Mouse (Mus musculus) liver, embryonic 11.5 days (tissue): ENCODE data around the gene Slc9c1. TPM values are rescaled to one million over a fixed set of nuclear protein-coding genes. Genes with fewer than 3 reads are reported as not detected.

Source experiments
- ATAC-seq: fragments of 200-750 bp; cut with Nextera tagmentation; replicated peaks from 2 replicates; pipeline ENCODE4 v1.8.0; 2017; ENCODE audit warnings: moderate number of reproducible peaks, mild to moderate bottlenecking, moderate TSS enrichment, moderate library complexity; ENCODE audit not compliant: low FRiP score
- DNase-seq: peaks from one replicate; pipeline ENCODE4 v3.0.0-alpha.2; 2017; ENCODE audit warnings: low spot score
- H3K27ac ChIP-seq: fragments of 300-500 bp; sonication (generic); 2 replicates; pipeline ENCODE4 v1.5.1; 2014; ENCODE audit warnings: mild to moderate bottlenecking, low read depth, low read length, control low read depth
- H3K27me3 ChIP-seq: fragments of 300-500 bp; sonication (generic); replicated peaks from 2 replicates; pipeline ENCODE4 v1.6.1; 2014; ENCODE audit warnings: low read length, mixed read lengths; ENCODE audit not compliant: control insufficient read depth, insufficient read depth
- H3K36me3 ChIP-seq: fragments of 300-500 bp; sonication (generic); 2 replicates; pipeline ENCODE4 v1.6.1; 2014; ENCODE audit warnings: mild to moderate bottlenecking, low read length, moderate library complexity, mixed read lengths; ENCODE audit not compliant: control insufficient read depth, insufficient read depth
- H3K4me1 ChIP-seq: fragments of 300-500 bp; sonication (generic); replicated peaks from 2 replicates; pipeline ENCODE4 v1.6.1; 2014; ENCODE audit warnings: low read length, mixed read lengths; ENCODE audit not compliant: control insufficient read depth, insufficient read depth
- H3K4me2 ChIP-seq: fragments of 300-500 bp; sonication (generic); 2 replicates; pipeline ENCODE4 v1.6.1; 2014; ENCODE audit warnings: mild to moderate bottlenecking, control low read depth, moderate library complexity
- H3K4me3 ChIP-seq: fragments of 300-500 bp; sonication (generic); 2 replicates; pipeline ENCODE4 v1.5.1; 2014; ENCODE audit warnings: low read depth, low read length, control low read depth
- H3K9ac ChIP-seq: fragments of 300-500 bp; sonication (generic); 2 replicates; pipeline ENCODE4 v1.6.1; 2014; ENCODE audit warnings: low read depth, low read length, control low read depth
- H3K9me3 ChIP-seq: fragments of 300-500 bp; sonication (generic); 2 replicates; pipeline ENCODE4 v1.6.1; 2016; ENCODE audit warnings: low read length, inconsistent platforms, mixed read lengths; ENCODE audit not compliant: control insufficient read depth
- WGBS: fragments of 180-500 bp; shearing (Covaris S2); extraction: QIAGEN DNeasy Blood & Tissue Kit; methylation state at CpG from one replicate; pipeline ENCODE4 v1.1.7; 2014; 5-methylcytosine and 5-hydroxymethylcytosine counted together
- polyA plus RNA-seq: library from polyadenylated mRNA; unstranded; fragments of >200 nt; fragmentation: Nextera tagmentation; extraction: Ambion mirVana; gene quantifications from 2 replicates; pipeline ENCODE4 v1.2.1, GENCODE M21; 2014

Gene Slc9c1
- polyA plus RNA-seq, 1 experiment from 2014 or later = not detected

GRCm38 (mm10) chr16:45551579-45551978 is 16.5 kb downstream of the Slc9c1 start:
- no peak overlapping the region for H3K4me2 ChIP-seq
- no peak for ATAC-seq
- no peaks in the 10 kb centered on the region for H3K27me3 ChIP-seq
- no peaks in the 10 kb centered on the region for H3K9me3 ChIP-seq
- H3K9ac ChIP-seq = no peak overlapping the region
- no peak overlapping the region for H3K4me3 ChIP-seq
- WGBS = 66% methylated on average over 2 of the region's 2 CpGs
- no peaks in the 10 kb centered on the region for H3K4me1 ChIP-seq
- no peak for DNase-seq
- no peak overlapping the region for H3K27ac ChIP-seq
- no peaks in the 10 kb centered on the region for H3K36me3 ChIP-seq

- H3K4me3 ChIP-seq = no peak overlapping the region
- H3K4me1 ChIP-seq = no peaks in the 10 kb centered on the region
- no peak overlapping the region for H3K4me2 ChIP-seq
- ATAC-seq (no peak), DNase-seq (no peak)
- no peak overlapping the region for H3K27ac ChIP-seq
- no peaks in the 10 kb centered on the region for H3K27me3 ChIP-seq
- 46% methylated on average over 3 of the region's 3 CpGs for WGBS
- no peaks in the 10 kb centered on the region for H3K36me3 ChIP-seq
- no peaks in the 10 kb centered on the region for H3K9me3 ChIP-seq
- no peak overlapping the region for H3K9ac ChIP-seq
Observed at GRCm38 (mm10) chr16:45561747-45562146, 26.6 kb downstream of the Slc9c1 start.

- H3K36me3 ChIP-seq = no peaks in the 10 kb centered on the region
- ATAC-seq (peak; percentile 98), DNase-seq (no peak)
- no peak overlapping the region for H3K9ac ChIP-seq
- no peaks in the 10 kb centered on the region for H3K27me3 ChIP-seq
- H3K9me3 ChIP-seq = no peaks in the 10 kb centered on the region
- peak overlapping the region; percentile 21; the same call in 1 of the 2 replicates for H3K4me2 ChIP-seq
- WGBS = 37% methylated on average over 3 of the region's 3 CpGs
- peak overlapping the region; percentile 79 for H3K27ac ChIP-seq
- no peak overlapping the region for H3K4me3 ChIP-seq
- peaks cover 8% of the 10 kb centered on the region for H3K4me1 ChIP-seq
Observed at GRCm38 (mm10) chr16:45572307-45572706, 37.2 kb downstream of the Slc9c1 start.

GRCm38 (mm10) chr16:45579883-45580282 is 44.8 kb downstream of the Slc9c1 start:
- H3K4me2 ChIP-seq = no peak overlapping the region
- no peak overlapping the region for H3K4me3 ChIP-seq
- ATAC-seq (no peak), DNase-seq (no peak)
- H3K9me3 ChIP-seq = no peaks in the 10 kb centered on the region
- H3K4me1 ChIP-seq = no peaks in the 10 kb centered on the region
- no peak overlapping the region for H3K27ac ChIP-seq
- no peaks in the 10 kb centered on the region for H3K36me3 ChIP-seq
- no peaks in the 10 kb centered on the region for H3K27me3 ChIP-seq
- WGBS = 63% methylated on average over 12 of the region's 12 CpGs
- no peak overlapping the region for H3K9ac ChIP-seq

- Histone ChIP-seq H3K9ac (no peak overlapping the region), H3K4me2 (no peak overlapping the region), H3K27me3 (no peaks in the 10 kb centered on the region), H3K36me3 (no peaks in the 10 kb centered on the region), H3K4me1 (no peaks in the 10 kb centered on the region), H3K9me3 (no peaks in the 10 kb centered on the region), H3K4me3 (no peak overlapping the region), H3K27ac (no peak overlapping the region)
- WGBS = 17% methylated on average over 2 of the region's 2 CpGs
- peak; percentile 64; the same call in 1 of the 2 replicates for ATAC-seq
- DNase-seq = no peak
Observed at GRCm38 (mm10) chr16:45582512-45582911, 47.4 kb downstream of the Slc9c1 start.

GRCm38 (mm10) chr16:45593656-45594055 is 58.5 kb downstream of the Slc9c1 start:
- no peaks in the 10 kb centered on the region for H3K4me1 ChIP-seq
- no peak overlapping the region for H3K4me2 ChIP-seq
- DNase-seq (no peak), ATAC-seq (no peak)
- no peak overlapping the region for H3K9ac ChIP-seq
- H3K36me3 ChIP-seq = no peaks in the 10 kb centered on the region
- H3K9me3 ChIP-seq = no peaks in the 10 kb centered on the region
- 86% methylated on average over 1 of the region's 1 CpGs for WGBS
- no peak overlapping the region for H3K4me3 ChIP-seq
- H3K27me3 ChIP-seq = no peaks in the 10 kb centered on the region
- H3K27ac ChIP-seq = no peak overlapping the region

GRCm38 (mm10) chr16:45595494-45595893 is 60.4 kb downstream of the Slc9c1 start:
- H3K4me3 ChIP-seq = no peak overlapping the region
- no peak overlapping the region for H3K9ac ChIP-seq
- H3K36me3 ChIP-seq = no peaks in the 10 kb centered on the region
- no peak overlapping the region for H3K27ac ChIP-seq
- H3K9me3 ChIP-seq = no peaks in the 10 kb centered on the region
- no peak for ATAC-seq
- no peak overlapping the region for H3K4me2 ChIP-seq
- no peak for DNase-seq
- no peaks in the 10 kb centered on the region for H3K4me1 ChIP-seq
- no peaks in the 10 kb centered on the region for H3K27me3 ChIP-seq

GRCm38 (mm10) chr16:45608481-45608954 is 73.4 kb downstream of the Slc9c1 start:
- ATAC-seq (peak; percentile 61; the same call in 1 of the 2 replicates), DNase-seq (no peak)
- H3K27ac ChIP-seq = no peak overlapping the region
- H3K9ac ChIP-seq = no peak overlapping the region
- no peak overlapping the region for H3K4me2 ChIP-seq
- no peaks in the 10 kb centered on the region for H3K27me3 ChIP-seq
- peaks cover 3% of the 10 kb centered on the region; the same call in 1 of the 2 replicates for H3K4me1 ChIP-seq
- H3K36me3 ChIP-seq = no peaks in the 10 kb centered on the region
- no peak overlapping the region for H3K4me3 ChIP-seq
- 38% methylated on average over 4 of the region's 4 CpGs for WGBS
- no peaks in the 10 kb centered on the region for H3K9me3 ChIP-seq

GRCm38 (mm10) chr16:45609300-45609699 is 74.2 kb downstream of the Slc9c1 start:
- no peaks in the 10 kb centered on the region for H3K36me3 ChIP-seq
- H3K4me2 ChIP-seq = no peak overlapping the region
- H3K27ac ChIP-seq = no peak overlapping the region
- 63% methylated on average over 3 of the region's 3 CpGs for WGBS
- no peaks in the 10 kb centered on the region for H3K27me3 ChIP-seq
- H3K4me3 ChIP-seq = no peak overlapping the region
- DNase-seq = no peak
- peak; percentile 31; the same call in 1 of the 2 replicates for ATAC-seq
- no peak overlapping the region for H3K9ac ChIP-seq
- peaks cover 3% of the 10 kb centered on the region; the same call in 1 of the 2 replicates for H3K4me1 ChIP-seq
- no peaks in the 10 kb centered on the region for H3K9me3 ChIP-seq
